Mouse (Mus musculus) thymus, adult 2 months (tissue): Measurements from ENCODE around the gene Zfp821. TPM values are rescaled to one million over a fixed set of nuclear protein-coding genes. Genes with fewer than 3 reads are reported as not detected.
"Not testable (repeated sequence)": the region's sequence is repeated elsewhere in the genome, so short reads cannot be mapped to it uniquely, and the experiment has no call there.

Experiments used
- DNase-seq: peaks from one replicate; pipeline ENCODE4 v3.0.0; 2021
- H3K27ac ChIP-seq: fragments of 200-500 bp; 2 replicates; pipeline ENCODE4 v1.5.1; 2012; ENCODE audit warnings: low read length, control low read depth; ENCODE audit not compliant: control insufficient read depth, insufficient read depth
- H3K27me3 ChIP-seq: fragments of 200-500 bp; 2 replicates; pipeline ENCODE4 v1.6.1; 2012; ENCODE audit warnings: mild to moderate bottlenecking, low read length, moderate library complexity, mixed read lengths; ENCODE audit not compliant: control insufficient read depth, insufficient read depth
- H3K36me3 ChIP-seq: fragments of 200-500 bp; 2 replicates; pipeline ENCODE4 v1.6.1; 2012; ENCODE audit warnings: mild to moderate bottlenecking, low read length, moderate library complexity; ENCODE audit not compliant: control insufficient read depth, insufficient read depth
- H3K4me1 ChIP-seq: fragments of 200-500 bp; replicated peaks from 2 replicates; pipeline ENCODE4 v1.6.1; 2012; ENCODE audit warnings: low read length; ENCODE audit not compliant: control insufficient read depth, insufficient read depth
- H3K4me3 ChIP-seq: fragments of 200-500 bp; 2 replicates; pipeline ENCODE4 v1.5.1; 2012; ENCODE audit warnings: mild to moderate bottlenecking, low read length, control low read depth, moderate library complexity; ENCODE audit not compliant: control insufficient read depth, insufficient read depth
- CTCF ChIP-seq: fragments of 200-500 bp; IDR thresholded peaks from 2 replicates; pipeline ENCODE4 v1.5.1; 2012; ENCODE audit warnings: mild to moderate bottlenecking, control low read depth, low read length, moderate library complexity, borderline replicate concordance; ENCODE audit not compliant: control insufficient read depth, poor library complexity, insufficient read depth; ENCODE audit errors: extremely low read depth
- POLR2A ChIP-seq: fragments of 200-500 bp; IDR thresholded peaks from 2 replicates; pipeline ENCODE4 v1.6.1; 2012; ENCODE audit warnings: mild to moderate bottlenecking, low read length, control low read depth, moderate library complexity; ENCODE audit not compliant: control insufficient read depth, poor library complexity, insufficient read depth; ENCODE audit errors: extremely low read depth
- WGBS: fragments of 180-500 bp; shearing (Covaris S2); methylation state at CpG from one replicate; pipeline ENCODE4 v1.1.7; 2018; 5-methylcytosine and 5-hydroxymethylcytosine counted together
- polyA plus RNA-seq: library from polyadenylated mRNA; depleted of rRNA; stranded (reverse); fragments of >200 nt; gene quantifications from 2 replicates; pipeline ENCODE4 v1.2.3, GENCODE M21; 2012

Zfp821 gene
- polyA plus RNA-seq, 1 experiment, result 11.4 TPM

- TF ChIP-seq POLR2A (no peak), CTCF (no peak)
- WGBS, result 89% methylated on average over 20 of the region's 20 CpGs
- H3K27me3 ChIP-seq, result no peaks in the 10 kb centered on the region
- no peak for DNase-seq
- H3K4me3 ChIP-seq, result no peak overlapping the region
- H3K27ac ChIP-seq, result no peak overlapping the region
- no peaks in the 10 kb centered on the region for H3K4me1 ChIP-seq
- no peaks in the 10 kb centered on the region for H3K36me3 ChIP-seq
These were observed 46.6 kb downstream of the Zfp821 start for GRCm38 (mm10) chr8:109751731-109752485.

- Histone ChIP-seq H3K36me3 (no peaks in the 10 kb centered on the region), H3K4me3 (no peak overlapping the region), H3K27me3 (no peaks in the 10 kb centered on the region), H3K4me1 (no peaks in the 10 kb centered on the region), H3K27ac (no peak overlapping the region)
- no peak for TF ChIP-seq POLR2A
- 95% methylated on average over 8 of the region's 8 CpGs for WGBS
- no peak for DNase-seq
These were observed 49.4 kb downstream of the Zfp821 start for GRCm38 (mm10) chr8:109754696-109755095.

GRCm38 (mm10) chr8:109755554-109755953 is 50.2 kb downstream of the Zfp821 start:
- 71% methylated on average over 4 of the region's 4 CpGs for WGBS
- H3K27me3 ChIP-seq, H3K4me1 ChIP-seq, DNase-seq, H3K4me3 ChIP-seq, H3K27ac ChIP-seq, H3K36me3 ChIP-seq: not testable (repeated sequence)

- no peak overlapping the region for H3K27ac ChIP-seq
- no peak for TF ChIP-seq POLR2A
- no peak for TF ChIP-seq CTCF
- no peak overlapping the region for H3K4me3 ChIP-seq
- DNase-seq, result no peak
- H3K4me1 ChIP-seq, result no peaks in the 10 kb centered on the region
- H3K36me3 ChIP-seq, result no peaks in the 10 kb centered on the region
- 64% methylated on average over 3 of the region's 3 CpGs for WGBS
- H3K27me3 ChIP-seq, result no peaks in the 10 kb centered on the region
These were observed 51.5 kb downstream of the Zfp821 start for GRCm38 (mm10) chr8:109756849-109757248.

GRCm38 (mm10) chr8:109759426-109759825 is 54.1 kb downstream of the Zfp821 start:
- 97% methylated on average over 7 of the region's 7 CpGs for WGBS
- H3K27me3 ChIP-seq, result no peaks in the 10 kb centered on the region
- H3K36me3 ChIP-seq, result no peaks in the 10 kb centered on the region
- DNase-seq, result no peak
- H3K4me3 ChIP-seq, result no peak overlapping the region
- no peak for TF ChIP-seq CTCF
- TF ChIP-seq POLR2A, result no peak
- H3K27ac ChIP-seq, result no peak overlapping the region
- no peaks in the 10 kb centered on the region for H3K4me1 ChIP-seq

- Histone ChIP-seq H3K36me3 (no peaks in the 10 kb centered on the region), H3K4me1 (no peaks in the 10 kb centered on the region), H3K27ac (no peak overlapping the region), H3K4me3 (no peak overlapping the region), H3K27me3 (no peaks in the 10 kb centered on the region)
- DNase-seq, result no peak
- 71% methylated on average over 1 of the region's 1 CpGs for WGBS
- TF ChIP-seq POLR2A (no peak), CTCF (no peak)
These were observed 54.9 kb downstream of the Zfp821 start for GRCm38 (mm10) chr8:109760221-109760620.

- Histone ChIP-seq H3K27ac (no peak overlapping the region), H3K36me3 (no peaks in the 10 kb centered on the region), H3K4me1 (no peaks in the 10 kb centered on the region), H3K4me3 (no peak overlapping the region), H3K27me3 (no peaks in the 10 kb centered on the region)
- TF ChIP-seq POLR2A (no peak), CTCF (no peak)
- 95% methylated on average over 6 of the region's 6 CpGs for WGBS
- no peak for DNase-seq
These were observed 58.7 kb downstream of the Zfp821 start for GRCm38 (mm10) chr8:109764031-109764430.
